Mouse (Mus musculus): ENCODE data around the gene Olfr385.
"Not testable (repeated sequence)": the region's sequence is repeated elsewhere in the genome, so short reads cannot be mapped to it uniquely, and the experiment has no call there.

The Olfr385 gene

GRCm38 (mm10) chr11:73592908-73593307 lies at the start of gene Olfr385:
Gene Olfr385, minus strand, starts transcription at chr11:73593008.
- DNase-seq, result no peak

- DNase-seq, result no peak
These were observed 5.5 kb upstream of the Olfr385 start, which contains the start of gene Olfr384 for GRCm38 (mm10) chr11:73598294-73598693. Gene Olfr384, plus strand, starts transcription at chr11:73598594.

- DNase-seq, result not testable (repeated sequence)
These were observed 9.6 kb downstream of the Olfr385 start for GRCm38 (mm10) chr11:73583188-73583587.

GRCm38 (mm10) chr11:73579871-73580270 lies 12.9 kb downstream of the Olfr385 start:
- no peak for DNase-seq
